Mouse (Mus musculus) ES-Bruce4 (cell line): ENCODE data around the gene Cacna1g. TPM values are rescaled to one million over a fixed set of nuclear protein-coding genes. Genes with fewer than 3 reads are reported as not detected.

Experiments used
- H3K27ac ChIP-seq: 2 replicates; pipeline ENCODE4 v1.5.1; 2012; ENCODE audit warnings: low read length, inconsistent platforms; ENCODE audit not compliant: insufficient read depth
- H3K27me3 ChIP-seq: 2 replicates; pipeline ENCODE4 v1.6.1; 2012; ENCODE audit warnings: mild to moderate bottlenecking, low read length, inconsistent platforms; ENCODE audit not compliant: control insufficient read depth, poor library complexity, insufficient read depth, severe bottlenecking
- H3K36me3 ChIP-seq: 2 replicates; pipeline ENCODE4 v1.6.1; 2012; ENCODE audit warnings: inconsistent platforms, mild to moderate bottlenecking, low read length, moderate library complexity; ENCODE audit not compliant: control insufficient read depth, poor library complexity, insufficient read depth, severe bottlenecking
- H3K4me1 ChIP-seq: one replicate; pipeline ENCODE4 v1.8.1; 2011; ENCODE audit warnings: low read length; ENCODE audit not compliant: control insufficient read depth, insufficient read depth
- H3K4me3 ChIP-seq: 2 replicates; pipeline ENCODE4 v1.5.1; 2011; ENCODE audit warnings: low read depth, mild to moderate bottlenecking, low read length
- H3K9ac ChIP-seq: 2 replicates; pipeline ENCODE4 v1.6.1; 2012; ENCODE audit warnings: low read depth, mild to moderate bottlenecking, inconsistent platforms; ENCODE audit not compliant: poor library complexity, severe bottlenecking
- H3K9me3 ChIP-seq: replicated peaks from 2 replicates; pipeline ENCODE4 v1.6.1; 2012; ENCODE audit warnings: mild to moderate bottlenecking, low read length, inconsistent platforms; ENCODE audit not compliant: control insufficient read depth, poor library complexity, insufficient read depth, severe bottlenecking
- CTCF ChIP-seq: IDR thresholded peaks from one replicate; pipeline ENCODE4 v1.8.1; 2011; ENCODE audit warnings: low read depth, low read length
- EP300 ChIP-seq: IDR thresholded peaks from 2 replicates; pipeline ENCODE4 v1.6.1; 2011; ENCODE audit warnings: low read depth, low read length; ENCODE audit not compliant: insufficient read depth
- POLR2A ChIP-seq: IDR thresholded peaks from one replicate; pipeline ENCODE4 v1.8.1; 2011; ENCODE audit warnings: low read length; ENCODE audit not compliant: insufficient read depth
- polyA plus RNA-seq: library from polyadenylated mRNA; stranded (reverse); fragments of >200 nt; gene quantifications from 2 replicates; pipeline ENCODE4 v1.2.4, GENCODE M21; 2011; ENCODE audit warnings: low read depth; ENCODE audit not compliant: missing spikeins, insufficient read depth, insufficient read length

The Cacna1g gene
- polyA plus RNA-seq, 1 experiment, result 2.9 TPM

DNA sequence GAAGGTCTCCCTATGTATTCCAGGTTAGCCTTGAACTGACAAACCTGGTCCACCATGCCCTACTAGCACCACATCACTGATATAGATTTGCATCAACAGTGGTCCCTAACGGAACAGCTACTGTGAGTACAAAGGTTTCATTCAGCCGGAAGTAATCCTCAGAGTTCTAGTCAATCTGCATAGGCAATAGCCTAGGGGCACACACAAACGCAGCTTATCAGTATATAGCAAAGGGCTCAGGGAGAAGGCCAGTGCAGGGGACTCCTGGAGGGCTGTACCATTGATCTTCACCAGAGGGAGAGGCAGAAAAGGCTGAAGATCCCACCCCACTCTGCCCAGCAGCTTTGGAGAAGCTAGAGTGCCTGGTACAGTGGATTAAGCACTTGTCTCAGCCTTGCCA lies 27.0 kb downstream of the Cacna1g start:
- H3K9me3 ChIP-seq, result no peaks in the 10 kb centered on the region
- H3K36me3 ChIP-seq, result no peaks in the 10 kb centered on the region
- TF ChIP-seq EP300 (no peak), POLR2A (no peak), CTCF (no peak)
- no peaks in the 10 kb centered on the region for H3K27me3 ChIP-seq
- H3K4me3 ChIP-seq, result no peak overlapping the region
- no peaks in the 10 kb centered on the region for H3K4me1 ChIP-seq
- H3K27ac ChIP-seq, result no peak overlapping the region
- no peak overlapping the region for H3K9ac ChIP-seq

- Histone ChIP-seq H3K36me3 (no peaks in the 10 kb centered on the region), H3K4me3 (no peak overlapping the region), H3K27me3 (no peaks in the 10 kb centered on the region), H3K9ac (no peak overlapping the region), H3K27ac (no peak overlapping the region), H3K4me1 (no peaks in the 10 kb centered on the region), H3K9me3 (no peaks in the 10 kb centered on the region)
- TF ChIP-seq EP300, result no peak
- TF ChIP-seq CTCF, result no peak
- TF ChIP-seq POLR2A, result no peak
Measured at GRCm38 (mm10) chr11:94445300-94445699, 28.7 kb downstream of the Cacna1g start.

- H3K9me3 ChIP-seq, result no peaks in the 10 kb centered on the region
- H3K4me3 ChIP-seq, result no peak overlapping the region
- no peaks in the 10 kb centered on the region for H3K4me1 ChIP-seq
- no peaks in the 10 kb centered on the region for H3K27me3 ChIP-seq
- H3K36me3 ChIP-seq, result no peaks in the 10 kb centered on the region
- TF ChIP-seq CTCF (no peak), POLR2A (no peak), EP300 (no peak)
- H3K27ac ChIP-seq, result no peak overlapping the region
- H3K9ac ChIP-seq, result no peak overlapping the region
Measured at GRCm38 (mm10) chr11:94444829-94445228, 29.2 kb downstream of the Cacna1g start.

DNA sequence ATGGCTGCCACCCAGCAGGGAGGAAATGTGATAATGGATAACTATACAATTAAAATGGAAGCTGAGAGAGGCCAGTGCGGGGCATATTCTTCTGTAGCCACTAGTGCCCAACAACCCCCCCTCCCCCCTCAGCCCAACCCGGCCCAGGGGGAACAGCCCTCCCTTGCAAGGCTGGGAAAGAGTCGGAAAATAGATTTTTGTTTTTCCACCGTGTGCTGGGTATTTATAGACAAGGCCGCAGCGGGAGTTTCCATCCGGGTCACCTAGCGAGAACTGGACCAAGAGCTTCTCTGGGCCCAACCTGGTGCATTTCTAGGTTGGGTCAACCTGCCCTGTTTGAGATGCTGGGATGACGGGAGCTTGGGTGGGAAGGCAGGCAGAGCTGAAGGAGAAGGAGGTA lies 32.2 kb downstream of the Cacna1g start:
- Histone ChIP-seq H3K27me3 (no peaks in the 10 kb centered on the region), H3K27ac (no peak overlapping the region), H3K36me3 (no peaks in the 10 kb centered on the region), H3K9ac (no peak overlapping the region), H3K9me3 (no peaks in the 10 kb centered on the region), H3K4me3 (no peak overlapping the region), H3K4me1 (no peaks in the 10 kb centered on the region)
- TF ChIP-seq EP300, result no peak
- TF ChIP-seq POLR2A, result no peak
- no peak for TF ChIP-seq CTCF

- no peaks in the 10 kb centered on the region for H3K27me3 ChIP-seq
- H3K4me3 ChIP-seq, result no peak overlapping the region
- no peak overlapping the region for H3K27ac ChIP-seq
- no peaks in the 10 kb centered on the region for H3K36me3 ChIP-seq
- no peaks in the 10 kb centered on the region for H3K4me1 ChIP-seq
- no peaks in the 10 kb centered on the region for H3K9me3 ChIP-seq
- no peak for TF ChIP-seq EP300
- no peak for TF ChIP-seq POLR2A
- H3K9ac ChIP-seq, result no peak overlapping the region
Measured at GRCm38 (mm10) chr11:94441122-94441521, 32.9 kb downstream of the Cacna1g start.

GRCm38 (mm10) chr11:94440421-94440820 lies 33.6 kb downstream of the Cacna1g start:
- H3K27ac ChIP-seq, result no peak overlapping the region
- H3K4me3 ChIP-seq, result no peak overlapping the region
- no peak overlapping the region for H3K9ac ChIP-seq
- H3K27me3 ChIP-seq, result no peaks in the 10 kb centered on the region
- H3K36me3 ChIP-seq, result no peaks in the 10 kb centered on the region
- no peaks in the 10 kb centered on the region for H3K4me1 ChIP-seq
- TF ChIP-seq POLR2A (no peak), EP300 (no peak), CTCF (no peak)
- H3K9me3 ChIP-seq, result no peaks in the 10 kb centered on the region
